Mouse (Mus musculus) limb, embryonic 11.5 days (tissue): ENCODE measurements around the gene Tmem223. TPM values are rescaled to one million over a fixed set of nuclear protein-coding genes. Genes with fewer than 3 reads are reported as not detected.

Experiments
- ATAC-seq: fragments of 200-750 bp; cut with Nextera tagmentation; 2 replicates; pipeline ENCODE4 v1.8.0; 2017; ENCODE audit warnings: low read depth; ENCODE audit not compliant: insufficient number of reproducible peaks, low FRiP score, low TSS enrichment
- DNase-seq: peaks from one replicate; pipeline ENCODE4 v3.0.0-alpha.2; 2015; ENCODE audit warnings: low spot score
- H3K27ac ChIP-seq: fragments of 300-500 bp; sonication (generic); replicated peaks from 2 replicates; pipeline ENCODE4 v1.5.1; 2014; ENCODE audit warnings: low read depth, mild to moderate bottlenecking, low read length
- H3K27me3 ChIP-seq: fragments of 300-500 bp; sonication (generic); 2 replicates; pipeline ENCODE4 v1.6.1; 2014; ENCODE audit warnings: mild to moderate bottlenecking, low read length, mixed read lengths; ENCODE audit not compliant: control insufficient read depth, insufficient read depth
- H3K36me3 ChIP-seq: fragments of 300-500 bp; sonication (generic); 2 replicates; pipeline ENCODE4 v1.6.1; 2014; ENCODE audit warnings: mild to moderate bottlenecking, low read length, moderate library complexity, mixed read lengths; ENCODE audit not compliant: control insufficient read depth, insufficient read depth
- H3K4me1 ChIP-seq: fragments of 300-500 bp; sonication (generic); 2 replicates; pipeline ENCODE4 v1.6.1; 2014; ENCODE audit warnings: low read length, mixed read lengths; ENCODE audit not compliant: control insufficient read depth, insufficient read depth
- H3K4me2 ChIP-seq: fragments of 300-500 bp; sonication (generic); 2 replicates; pipeline ENCODE4 v1.6.1; 2014; ENCODE audit warnings: low read depth, mild to moderate bottlenecking, moderate library complexity; ENCODE audit not compliant: severe bottlenecking
- H3K4me3 ChIP-seq: fragments of 300-500 bp; sonication (generic); 2 replicates; pipeline ENCODE4 v1.5.1; 2014; ENCODE audit warnings: low read depth, low read length
- H3K9ac ChIP-seq: fragments of 300-500 bp; sonication (generic); 2 replicates; pipeline ENCODE4 v1.6.1; 2014; ENCODE audit warnings: mild to moderate bottlenecking, low read length
- H3K9me3 ChIP-seq: fragments of 300-500 bp; sonication (generic); 2 replicates; pipeline ENCODE4 v1.6.1; 2016; ENCODE audit warnings: low read length; ENCODE audit not compliant: control insufficient read depth
- WGBS: fragments of 180-500 bp; shearing (Covaris S2); extraction: QIAGEN DNeasy Blood & Tissue Kit; methylation state at CpG from one replicate; pipeline ENCODE4 v1.1.7; 2014; 5-methylcytosine and 5-hydroxymethylcytosine counted together
- polyA plus RNA-seq: library from polyadenylated mRNA; unstranded; fragments of >200 nt; fragmentation: Nextera tagmentation; extraction: Ambion mirVana; gene quantifications from 2 replicates; pipeline ENCODE4 v1.2.1, GENCODE M21; 2014

Tmem223 gene
- polyA plus RNA-seq, 1 experiment from 2014 or later, result 204 TPM

DNA sequence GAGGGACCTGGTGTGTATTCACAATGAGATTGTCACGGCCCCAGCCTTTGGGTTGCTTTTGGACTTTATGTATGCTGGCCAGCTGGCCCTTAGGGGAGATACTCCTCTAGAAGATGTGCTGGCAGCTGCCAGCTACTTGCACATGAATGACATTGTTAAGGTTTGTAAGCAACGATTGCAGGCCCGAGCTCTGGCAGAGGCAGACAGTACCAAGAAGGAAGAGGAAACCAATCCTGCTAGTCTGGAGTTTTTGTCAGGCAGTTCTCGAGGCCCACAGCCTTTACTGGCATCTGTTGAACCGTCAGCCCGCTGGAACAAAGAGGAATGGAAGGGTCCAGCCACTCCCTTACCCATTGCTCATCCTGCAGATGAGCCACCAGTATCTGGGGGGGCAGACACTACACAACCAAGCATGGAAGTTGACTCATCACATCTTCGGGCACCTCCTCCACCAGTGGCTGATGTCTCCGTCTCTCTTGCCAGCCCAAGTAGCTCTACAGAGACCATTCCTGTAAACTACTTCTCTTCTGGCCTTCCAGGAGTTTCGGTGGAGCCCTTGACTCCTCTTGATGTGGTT is 32.5 kb downstream of the Tmem223 start:
- Histone ChIP-seq H3K4me2 (peak overlapping the region; percentile 49), H3K36me3 (peaks cover 6% of the 10 kb centered on the region; the same call in 1 of the 2 replicates)

DNA sequence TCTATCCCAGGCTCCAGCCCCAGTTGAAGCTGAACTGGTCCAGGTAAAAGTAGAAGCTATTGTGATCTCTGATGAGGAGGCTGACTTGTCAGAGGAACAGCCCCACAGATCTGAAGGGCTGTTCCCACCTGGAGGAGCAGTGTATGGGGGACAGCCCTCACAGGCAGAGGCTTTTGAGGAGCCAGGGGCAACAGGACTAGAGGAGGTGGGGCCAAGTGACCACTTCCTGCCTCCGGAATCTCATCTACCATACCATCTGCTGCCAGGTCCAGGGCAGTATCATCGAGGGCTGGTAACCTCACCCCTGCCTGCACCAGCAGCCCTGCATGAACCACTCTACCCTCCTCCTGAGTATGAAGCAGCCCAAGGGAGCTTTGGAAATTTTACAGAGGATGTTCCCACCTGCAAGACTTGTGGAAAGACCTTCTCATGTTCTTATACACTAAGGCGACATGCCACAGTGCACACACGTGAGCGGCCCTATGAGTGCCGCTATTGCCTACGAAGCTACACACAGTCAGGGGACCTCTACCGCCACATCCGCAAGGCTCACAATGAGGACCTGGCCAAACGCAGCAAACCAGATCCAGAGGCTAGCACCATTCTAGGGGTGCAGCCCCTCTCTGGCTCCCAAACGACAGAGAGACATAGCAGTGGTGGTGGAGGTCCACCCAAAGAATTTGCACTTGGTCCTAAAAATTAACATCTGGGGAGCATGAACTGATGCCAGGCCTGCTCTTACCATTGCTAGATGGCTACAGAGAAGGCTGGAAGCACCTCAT is 33.3 kb downstream of the Tmem223 start:
- Histone ChIP-seq H3K4me1 (0 out of 2 replicates have a peak, but pooled peaks cover 4% of the 10 kb centered on the region), H3K27ac (no peak overlapping the region), H3K36me3 (peaks cover 7% of the 10 kb centered on the region; the same call in 1 of the 2 replicates), H3K9ac (no peak overlapping the region), H3K9me3 (no peaks in the 10 kb centered on the region), H3K27me3 (no peaks in the 10 kb centered on the region), H3K4me3 (no peak overlapping the region), H3K4me2 (no peak overlapping the region)
- WGBS, result 92% methylated on average over 11 of the region's 11 CpGs
- ATAC-seq (no peak), DNase-seq (no peak)

More for the DNA sequence above, 32.5 kb downstream of the Tmem223 start:
- Histone ChIP-seq H3K27ac (no peak overlapping the region), H3K9me3 (no peaks in the 10 kb centered on the region), H3K27me3 (no peaks in the 10 kb centered on the region), H3K4me1 (0 out of 2 replicates have a peak, but pooled peaks cover 4% of the 10 kb centered on the region), H3K4me3 (0 out of 2 replicates have a peak overlapping the region, but pooled peaks have one; percentile 42), H3K9ac (no peak overlapping the region)
- ATAC-seq (no peak), DNase-seq (no peak)
- WGBS, result 92% methylated on average over 9 of the region's 9 CpGs

DNA sequence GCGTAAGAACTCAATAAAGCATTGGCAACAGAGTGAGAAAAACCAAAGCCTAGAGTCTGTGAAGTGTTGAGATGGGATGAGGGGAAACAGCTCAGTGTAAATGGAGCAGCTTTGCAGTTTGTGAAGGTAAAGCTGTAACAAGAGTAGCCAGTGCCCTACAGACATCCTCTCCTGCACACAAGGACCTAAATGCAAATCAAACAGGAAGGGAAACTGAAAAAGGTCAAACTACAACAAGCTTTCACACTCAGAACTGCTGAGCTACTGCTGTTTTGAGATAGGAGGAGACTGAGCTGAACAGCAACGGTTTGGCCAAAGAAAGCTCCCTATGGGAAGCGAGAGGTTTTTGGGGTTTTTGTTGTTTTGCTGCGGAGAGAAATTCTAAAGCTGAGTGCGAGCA is 36.0 kb downstream of the Tmem223 start:
- DNase-seq, result no peak
- no peak overlapping the region for H3K9ac ChIP-seq
- no peak for ATAC-seq
- H3K4me1 ChIP-seq, result 0 out of 2 replicates have a peak, but pooled peaks cover 4% of the 10 kb centered on the region
- H3K27ac ChIP-seq, result no peak overlapping the region
- WGBS, result 92% methylated on average over 5 of the region's 5 CpGs
- H3K36me3 ChIP-seq, result peaks cover 10% of the 10 kb centered on the region
- no peaks in the 10 kb centered on the region for H3K27me3 ChIP-seq
- no peak overlapping the region for H3K4me2 ChIP-seq
- H3K4me3 ChIP-seq, result no peak overlapping the region
- no peaks in the 10 kb centered on the region for H3K9me3 ChIP-seq

DNA sequence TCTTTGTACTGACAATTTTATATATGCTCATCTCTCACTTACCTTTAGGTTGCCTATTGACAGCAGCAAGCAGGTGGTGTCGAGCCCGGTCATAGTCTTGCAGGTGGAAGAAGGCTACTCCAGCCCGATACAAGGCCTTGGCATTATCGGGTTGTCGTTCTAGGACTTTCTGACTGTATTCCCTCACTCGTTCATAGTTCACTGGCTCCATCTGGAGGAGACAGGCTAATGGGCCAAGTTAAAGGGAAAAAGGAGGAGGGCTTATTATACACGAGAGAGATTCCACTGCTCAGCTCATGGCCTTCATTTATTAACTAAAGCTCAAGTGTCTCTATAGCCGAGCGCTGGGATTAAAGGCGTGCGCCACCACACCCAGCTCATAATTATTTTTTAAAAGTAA is 45.0 kb downstream of the Tmem223 start:
- Histone ChIP-seq H3K4me2 (no peak overlapping the region), H3K4me3 (no peak overlapping the region), H3K4me1 (peaks cover 8% of the 10 kb centered on the region), H3K9me3 (no peaks in the 10 kb centered on the region), H3K27me3 (no peaks in the 10 kb centered on the region), H3K9ac (no peak overlapping the region), H3K36me3 (peaks cover 16% of the 10 kb centered on the region), H3K27ac (no peak overlapping the region)
- ATAC-seq (no peak), DNase-seq (no peak)
- 88% methylated on average over 11 of the region's 11 CpGs for WGBS

DNA sequence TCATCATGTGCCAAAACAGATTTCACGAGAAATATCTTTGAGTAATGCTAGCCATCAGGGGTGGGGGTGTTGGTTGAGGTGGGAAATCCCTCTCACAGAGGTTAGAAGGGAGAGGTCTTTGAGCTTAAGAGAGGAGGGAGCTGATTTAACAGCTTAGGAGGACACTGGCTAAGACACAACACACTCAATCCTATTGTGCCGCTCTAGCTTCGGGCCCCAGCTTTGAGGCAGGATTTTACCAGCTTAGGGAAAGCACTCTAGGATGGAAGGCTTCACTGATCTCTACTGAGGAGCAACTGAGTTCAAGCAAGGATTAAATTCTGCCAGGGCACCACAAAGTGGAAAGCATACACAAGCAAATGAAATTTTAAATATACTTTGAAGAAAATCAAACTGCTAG is 46.2 kb downstream of the Tmem223 start:
- Histone ChIP-seq H3K9me3 (no peaks in the 10 kb centered on the region), H3K4me3 (0 out of 2 replicates have a peak overlapping the region, but pooled peaks have one; percentile 0)
- WGBS, result 91% methylated on average over 3 of the region's 3 CpGs

DNA sequence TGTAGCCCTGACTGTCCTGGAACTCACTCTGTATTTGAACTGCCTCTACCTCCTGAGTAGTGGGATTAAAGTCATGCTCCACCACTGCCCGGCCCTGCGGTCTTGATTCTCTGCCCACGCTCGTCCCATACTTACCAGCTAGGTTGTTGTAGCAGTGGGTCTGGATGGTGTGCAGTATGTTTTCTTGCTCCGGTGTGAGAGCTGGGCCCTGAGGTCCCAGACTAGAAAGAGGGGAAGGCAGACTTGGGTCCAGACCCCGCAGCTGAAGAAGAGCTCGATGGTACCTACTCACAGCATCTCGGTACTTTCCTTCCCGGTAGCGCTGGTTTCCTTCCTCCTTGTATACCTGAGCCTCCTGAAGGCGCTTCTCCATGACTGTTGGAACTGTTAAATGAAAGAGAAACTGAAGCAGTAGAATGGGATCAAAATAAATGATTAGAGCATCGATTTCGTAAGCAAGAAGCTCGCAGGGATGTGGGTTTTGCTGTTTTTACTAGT is 47.6 kb downstream of the Tmem223 start:
- Histone ChIP-seq H3K4me3 (peak overlapping the region; percentile 100), H3K36me3 (peaks cover 13% of the 10 kb centered on the region; the same call in 1 of the 2 replicates), H3K27ac (peak overlapping the region; percentile 91), H3K9ac (peak overlapping the region; percentile 76), H3K27me3 (no peaks in the 10 kb centered on the region), H3K9me3 (no peaks in the 10 kb centered on the region), H3K4me2 (peak overlapping the region; percentile 82), H3K4me1 (peaks cover 14% of the 10 kb centered on the region)
- DNase-seq (no peak), ATAC-seq (no peak)
- 30% methylated on average over 14 of the region's 14 CpGs for WGBS

More for the DNA sequence above, 46.2 kb downstream of the Tmem223 start:
- Histone ChIP-seq H3K36me3 (peaks cover 13% of the 10 kb centered on the region), H3K27ac (no peak overlapping the region), H3K4me1 (peaks cover 10% of the 10 kb centered on the region), H3K9ac (no peak overlapping the region), H3K4me2 (no peak overlapping the region), H3K27me3 (no peaks in the 10 kb centered on the region)
- ATAC-seq (no peak), DNase-seq (no peak)

DNA sequence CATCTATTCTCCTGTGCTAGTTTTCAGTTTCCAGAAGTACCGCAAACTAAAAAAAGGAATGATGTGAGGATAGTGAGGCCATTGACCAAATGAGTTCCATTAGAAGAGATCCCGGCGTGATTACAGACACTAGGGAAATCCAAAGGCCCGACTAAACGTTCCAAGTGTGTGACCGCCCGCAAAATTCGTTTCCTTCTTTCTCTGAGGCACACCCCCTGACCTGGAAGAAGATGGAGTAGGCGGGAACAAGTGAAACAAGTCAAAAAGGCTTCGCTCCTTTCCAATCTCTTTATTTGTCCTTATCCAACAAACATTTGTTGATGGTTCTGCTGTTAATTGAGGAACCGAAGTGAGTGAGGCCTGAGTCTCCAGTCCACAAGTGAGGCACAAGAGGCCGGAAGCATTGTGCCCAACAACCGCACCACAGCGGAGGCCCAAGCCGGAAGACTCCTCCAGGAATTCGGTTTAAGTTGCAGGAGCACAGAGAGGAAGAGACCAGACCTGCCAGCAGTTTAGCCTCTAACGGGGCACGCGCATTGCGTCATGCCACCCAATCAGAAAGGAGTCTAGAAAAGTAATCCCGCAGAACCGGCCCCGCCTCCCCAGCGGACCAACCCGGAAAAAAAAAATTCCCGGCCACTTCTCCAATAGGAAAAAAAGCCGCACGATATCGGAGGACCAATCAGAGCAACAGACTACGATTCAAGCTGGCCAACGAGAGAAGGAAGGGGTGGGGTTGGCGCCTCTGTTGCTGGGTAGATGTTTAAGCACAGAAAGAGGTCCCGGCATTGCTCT is 48.2 kb downstream of the Tmem223 start, which contains the start of gene Ttc9c:
TSS of gene Ttc9c (minus strand) at position 533 of the 795 bp plus-strand sequence.
- peak within 1 kb of the TSS; percentile 100 for H3K4me3 ChIP-seq
- peak within 1 kb of the TSS; percentile 98 for H3K27ac ChIP-seq
- H3K4me2 ChIP-seq, result peak within 1 kb of the TSS; percentile 82
- under 1% methylated on average over 33 of the region's 33 CpGs for WGBS
- H3K4me1 ChIP-seq, result peaks cover 14% of the 10 kb centered on the region
- H3K9me3 ChIP-seq, result no peaks in the 10 kb centered on the region
- no peaks in the 10 kb centered on the region for H3K27me3 ChIP-seq
- H3K36me3 ChIP-seq, result peaks cover 13% of the 10 kb centered on the region; the same call in 1 of the 2 replicates
- DNase-seq, result peak; percentile 98
- peak within 1 kb of the TSS; percentile 95 for H3K9ac ChIP-seq
- ATAC-seq, result peak; percentile 95
